Mouse (Mus musculus) CH12.LX (cell line): ENCODE results near the gene Akap2.

Experiments used
- CHD1 ChIP-seq: IDR thresholded peaks from 2 replicates; pipeline ENCODE4 v1.6.1; 2012; ENCODE audit warnings: low read depth, low read length, improper control_type of control experiment, inconsistent platforms
- CTCF ChIP-seq, 2 experiments: IDR thresholded peaks in 1 of 2; conservative IDR thresholded peaks in 1 of 2; 2 replicates each; pipeline ENCODE4 v1.5.1; 2011 to 2012; ENCODE audit warnings: low read depth in 2 of 2, low read length in 2 of 2, improper control_type of control experiment in 1 of 2, inconsistent platforms in 1 of 2, mild to moderate bottlenecking in 1 of 2, moderate library complexity in 1 of 2
- E2F4 ChIP-seq: IDR thresholded peaks from 2 replicates; pipeline ENCODE4 v1.6.1; 2011; ENCODE audit warnings: low read depth, low read length, improper control_type of control experiment; ENCODE audit not compliant: insufficient replicate concordance
- EP300 ChIP-seq: IDR thresholded peaks from 2 replicates; pipeline ENCODE4 v1.6.1; 2011; ENCODE audit warnings: low read length, improper control_type of control experiment
- JUND ChIP-seq: conservative IDR thresholded peaks from 2 replicates; pipeline ENCODE4 v1.6.1; 2011; ENCODE audit warnings: low read depth, low read length, improper control_type of control experiment
- MAFK ChIP-seq: IDR thresholded peaks from 2 replicates; pipeline ENCODE4 v1.6.1; 2011; ENCODE audit warnings: low read length, improper control_type of control experiment; ENCODE audit not compliant: insufficient replicate concordance
- POLR2A ChIP-seq: IDR thresholded peaks from 2 replicates; pipeline ENCODE4 v1.6.1; 2011; ENCODE audit warnings: low read depth, mild to moderate bottlenecking, improper control_type of control experiment, low read length
- TBP ChIP-seq: conservative IDR thresholded peaks from 2 replicates; pipeline ENCODE4 v1.6.1; 2011; ENCODE audit warnings: low read depth, low read length, improper control_type of control experiment
- TCF12 ChIP-seq: IDR thresholded peaks from 2 replicates; pipeline ENCODE4 v1.6.1; 2014; ENCODE audit warnings: low read depth, mild to moderate bottlenecking, inconsistent platforms, low read length, improper control_type of control experiment
- USF1 ChIP-seq: IDR thresholded peaks from 2 replicates; pipeline ENCODE4 v1.6.1; 2014; ENCODE audit warnings: low read depth, mild to moderate bottlenecking, inconsistent platforms, low read length, improper control_type of control experiment
- USF2 ChIP-seq: conservative IDR thresholded peaks from 2 replicates; pipeline ENCODE4 v1.6.1; 2011; ENCODE audit warnings: low read depth, low read length, improper control_type of control experiment
- ZC3H11A ChIP-seq: IDR thresholded peaks from 2 replicates; pipeline ENCODE4 v1.6.1; 2012; ENCODE audit warnings: low read depth, mild to moderate bottlenecking, inconsistent platforms, low read length, improper control_type of control experiment

GRCm38 (mm10) chr4:57764392-57764791, 46.9 kb downstream of the Akap2 start:
- no peak for TF ChIP-seq USF1
- no peak for TF ChIP-seq CTCF (conservative IDR thresholded peaks at IDR 0.05 in 1 of 2, IDR thresholded peaks at IDR 0.05 in 1 of 2; ENCODE audit: low read depth in 2 of 2, low read length in 2 of 2)
- no peak for TF ChIP-seq CHD1
- TF ChIP-seq TCF12, result no peak
- no peak for TF ChIP-seq ZC3H11A
- no peak for TF ChIP-seq TBP
- no peak for TF ChIP-seq MAFK
- TF ChIP-seq POLR2A, result no peak
- TF ChIP-seq JUND, result no peak
- TF ChIP-seq EP300, result no peak
- no peak for TF ChIP-seq USF2
- TF ChIP-seq E2F4, result no peak
